Mouse (Mus musculus) testis, adult 2 months (tissue): Measurements from ENCODE around the gene Tpst2. TPM values are rescaled to one million over a fixed set of nuclear protein-coding genes. Genes with fewer than 3 reads are reported as not detected.

Experiments used
- H3K27ac ChIP-seq: fragments of 200-500 bp; 2 replicates; pipeline ENCODE4 v1.5.1; 2012; ENCODE audit warnings: low read depth, low read length; ENCODE audit not compliant: control insufficient read depth, insufficient read depth
- H3K27me3 ChIP-seq: fragments of 200-500 bp; 2 replicates; pipeline ENCODE4 v1.6.1; 2012; ENCODE audit warnings: mild to moderate bottlenecking, low read length, moderate library complexity; ENCODE audit not compliant: control insufficient read depth, insufficient read depth
- H3K36me3 ChIP-seq: fragments of 200-500 bp; 2 replicates; pipeline ENCODE4 v1.6.1; 2012; ENCODE audit warnings: mild to moderate bottlenecking, low read length; ENCODE audit not compliant: control insufficient read depth, insufficient read depth
- H3K4me1 ChIP-seq: fragments of 200-500 bp; 2 replicates; pipeline ENCODE4 v1.6.1; 2012; ENCODE audit warnings: low read length; ENCODE audit not compliant: control insufficient read depth, insufficient read depth
- H3K4me3 ChIP-seq: fragments of 200-500 bp; 2 replicates; pipeline ENCODE4 v1.5.1; 2012; ENCODE audit warnings: low read depth, mild to moderate bottlenecking, low read length, moderate library complexity, mixed read lengths; ENCODE audit not compliant: control insufficient read depth
- CTCF ChIP-seq: fragments of 200-500 bp; IDR thresholded peaks from 2 replicates; pipeline ENCODE4 v1.5.1; 2012; ENCODE audit warnings: low read depth, mild to moderate bottlenecking, inconsistent platforms, low read length, moderate library complexity; ENCODE audit not compliant: control insufficient read depth, insufficient read depth, insufficient replicate concordance
- POLR2A ChIP-seq: fragments of 200-500 bp; IDR thresholded peaks from 2 replicates; pipeline ENCODE4 v1.6.1; 2012; ENCODE audit warnings: low read depth, mild to moderate bottlenecking, inconsistent platforms, low read length, moderate library complexity; ENCODE audit not compliant: control insufficient read depth
- polyA plus RNA-seq: library from polyadenylated mRNA; depleted of rRNA; stranded (reverse); fragments of >200 nt; gene quantifications from 2 replicates; pipeline ENCODE4 v1.2.3, GENCODE M21; 2012; rRNA removed

Tpst2 gene
- polyA plus RNA-seq, 1 experiment: 6.6 TPM

GRCm38 (mm10) chr5:112359520-112359919 lies 83.0 kb downstream of the Tpst2 start:
- no peaks in the 10 kb centered on the region for H3K36me3 ChIP-seq
- no peak overlapping the region for H3K4me3 ChIP-seq
- H3K4me1 ChIP-seq: peaks cover 9% of the 10 kb centered on the region
- H3K27ac ChIP-seq: no peak overlapping the region
- no peaks in the 10 kb centered on the region for H3K27me3 ChIP-seq
- TF ChIP-seq POLR2A (no peak), CTCF (no peak)

- TF ChIP-seq POLR2A: no peak
- no peak for TF ChIP-seq CTCF
- H3K4me3 ChIP-seq: no peak overlapping the region
- H3K27ac ChIP-seq: no peak overlapping the region
- H3K4me1 ChIP-seq: peaks cover 9% of the 10 kb centered on the region
- H3K36me3 ChIP-seq: no peaks in the 10 kb centered on the region
- H3K27me3 ChIP-seq: no peaks in the 10 kb centered on the region
Observed at GRCm38 (mm10) chr5:112360077-112360476, 83.6 kb downstream of the Tpst2 start.

GRCm38 (mm10) chr5:112364184-112364797 lies 87.8 kb downstream of the Tpst2 start:
- no peaks in the 10 kb centered on the region for H3K27me3 ChIP-seq
- H3K4me3 ChIP-seq: no peak overlapping the region
- no peak overlapping the region for H3K27ac ChIP-seq
- H3K4me1 ChIP-seq: no peaks in the 10 kb centered on the region
- no peak for TF ChIP-seq POLR2A
- TF ChIP-seq CTCF: no peak
- no peaks in the 10 kb centered on the region for H3K36me3 ChIP-seq

Other genes starting within 250 kb of the Tpst2 start
- 0.61 and 5.2 TPM in 2 replicates for gene Cryba4, start 24.2 kb upstream of the Tpst2 start, polyA plus RNA-seq
- 0.28 and 0.41 TPM in 2 replicates for gene Crybb1, start 20.9 kb upstream of the Tpst2 start, polyA plus RNA-seq
- gene Tfip11, start 49.7 kb downstream of the Tpst2 start, polyA plus RNA-seq: 31.6 and 33.1 TPM in 2 replicates
- gene Srrd, start 66.3 kb downstream of the Tpst2 start, polyA plus RNA-seq: 107 and 118 TPM in 2 replicates
- 64.6 and 73.8 TPM in 2 replicates for gene Hps4, start 66.4 kb downstream of the Tpst2 start, polyA plus RNA-seq
- 3.2 and 3.3 TPM in 2 replicates for gene Gm6583, start 79.3 kb downstream of the Tpst2 start, polyA plus RNA-seq
- gene Asphd2, start 118.2 kb downstream of the Tpst2 start, polyA plus RNA-seq: 0.66 and 0.84 TPM in 2 replicates
- 22.5 and 24.5 TPM in 2 replicates for gene Gm6588, start 172.7 kb downstream of the Tpst2 start, polyA plus RNA-seq